Mouse (Mus musculus) lung, adult 2 months (tissue): ENCODE measurements around the gene Slain2.

Experiments
- CTCF ChIP-seq: fragments of 200-500 bp; IDR thresholded peaks from 2 replicates; pipeline ENCODE4 v1.5.1; 2011; ENCODE audit warnings: mild to moderate bottlenecking, low read length, control low read depth; ENCODE audit not compliant: insufficient read depth
- POLR2A ChIP-seq: fragments of 200-500 bp; IDR thresholded peaks from 2 replicates; pipeline ENCODE4 v1.6.1; 2011; ENCODE audit warnings: low read depth, mild to moderate bottlenecking, control low read depth, low read length, borderline replicate concordance; ENCODE audit errors: extremely low read depth

- no peak for TF ChIP-seq CTCF
- TF ChIP-seq POLR2A, result no peak
Measured at GRCm38 (mm10) chr5:72921171-72921570, 7.1 kb downstream of the Slain2 start.
